Mouse (Mus musculus): ENCODE measurements around the gene Iqschfp.

DNA sequence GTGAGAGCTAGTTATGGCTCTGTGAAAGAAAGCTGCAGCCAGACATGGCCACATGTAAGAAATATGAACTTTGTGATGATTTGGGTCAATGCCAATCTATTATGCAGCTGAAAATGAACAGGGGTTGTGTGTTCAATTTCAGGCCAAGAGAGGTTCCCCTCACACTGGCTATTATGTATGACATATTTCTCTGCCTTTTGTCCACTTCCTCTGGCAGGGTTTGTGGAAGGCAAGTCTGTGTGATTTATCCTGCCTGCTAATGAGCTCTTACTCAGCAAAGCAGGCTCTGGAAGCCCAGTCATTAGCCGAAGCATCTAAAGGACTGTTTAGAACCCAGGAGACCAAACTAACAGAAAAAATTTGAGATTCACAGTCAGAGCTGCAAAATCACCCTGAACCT, 286.2 kb downstream of the Iqschfp start:
- TF ChIP-seq CTCF (IDR thresholded peaks at IDR 0.05; ENCODE audit: low read depth, low read length) (no peak), POLR2A (IDR thresholded peaks at IDR 0.05; ENCODE audit: extremely low read depth, insufficient read depth, low read length) (no peak)
